Mouse (Mus musculus): ENCODE data around the gene Parp6. TPM values are rescaled to one million over a fixed set of nuclear protein-coding genes. Genes with fewer than 3 reads are reported as not detected.

Parp6 gene
- polyA plus RNA-seq, 1 experiment, result 62.9 TPM

DNA sequence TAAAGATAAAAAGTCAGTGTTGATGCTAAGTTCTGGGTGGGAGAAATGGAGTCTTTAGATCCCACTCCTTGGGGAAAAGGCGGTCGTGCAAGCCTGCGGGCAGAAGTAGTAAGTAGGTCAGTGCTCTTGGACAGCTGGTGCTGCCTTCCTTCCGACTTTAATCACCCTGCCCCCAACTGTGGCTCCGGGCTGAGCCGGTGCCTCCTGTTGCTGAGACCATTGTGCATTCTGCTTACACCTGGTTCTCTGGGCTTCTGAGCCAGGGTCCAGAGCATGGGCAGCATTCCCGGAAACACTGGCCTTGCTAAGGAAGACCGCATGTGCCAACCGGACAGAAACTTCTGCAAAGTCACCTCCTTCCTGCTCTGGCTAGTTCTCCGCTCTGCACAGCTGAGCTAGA is 43.3 kb downstream of the Parp6 start:
- H3K27ac ChIP-seq (ENCODE audit: control insufficient read depth, insufficient read depth, low read length), result no peak overlapping the region
- WGBS, result 39% methylated on average over 10 of the region's 10 CpGs
- DNase-seq, result no peak
- no peaks in the 10 kb centered on the region for H3K27me3 ChIP-seq (ENCODE audit: control insufficient read depth, insufficient read depth, low read length)
- H3K4me3 ChIP-seq (ENCODE audit: control insufficient read depth, insufficient read depth, low read length), result no peak overlapping the region
- peaks cover 19% of the 10 kb centered on the region for H3K4me1 ChIP-seq (replicated peaks; ENCODE audit: control insufficient read depth, insufficient read depth, low read length)
- TF ChIP-seq CTCF (IDR thresholded peaks at IDR 0.05; ENCODE audit: borderline replicate concordance, control insufficient read depth, extremely low read depth, insufficient read depth, low read length, poor library complexity), result no peak
- no peak for TF ChIP-seq POLR2A (IDR thresholded peaks at IDR 0.05; ENCODE audit: control insufficient read depth, extremely low read depth, insufficient read depth, low read length, poor library complexity)
- H3K36me3 ChIP-seq (ENCODE audit: control insufficient read depth, insufficient read depth, low read length), result peaks cover 3% of the 10 kb centered on the region

DNA sequence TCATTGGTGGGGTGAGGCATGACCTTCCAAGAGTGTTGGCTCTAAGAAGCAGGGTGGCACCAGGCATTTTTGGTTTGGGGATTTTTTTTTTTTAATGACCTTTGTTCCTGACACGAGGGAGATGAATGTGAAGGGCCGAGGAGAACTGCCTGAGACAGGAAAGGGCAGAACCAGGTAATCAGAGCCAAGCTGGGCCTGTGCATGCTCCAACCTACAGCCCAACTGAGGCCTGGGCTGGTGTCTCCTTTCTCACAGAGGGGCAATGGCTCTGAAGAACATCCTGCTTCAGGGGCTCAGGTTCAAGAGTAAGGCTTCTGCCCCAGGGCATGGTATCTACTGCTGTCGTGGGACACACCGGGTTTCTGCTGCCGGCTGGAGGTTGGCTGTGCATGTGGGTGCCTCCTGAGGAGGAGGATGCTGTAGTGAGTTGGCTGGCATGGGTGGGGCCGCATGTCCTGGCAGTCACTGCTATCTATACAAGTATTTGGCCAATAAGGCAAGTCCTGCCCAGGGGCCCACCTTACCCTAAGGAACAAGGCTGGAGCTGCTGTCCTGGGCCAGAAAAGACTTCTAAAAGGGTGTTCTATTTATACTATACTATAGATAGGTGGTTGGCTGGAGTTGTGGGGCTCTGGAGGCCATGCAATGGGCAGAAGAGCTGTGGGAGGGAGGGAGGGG is 44.4 kb downstream of the Parp6 start:
- Histone ChIP-seq H3K36me3 (ENCODE audit: control insufficient read depth, insufficient read depth, low read length) (peaks cover 13% of the 10 kb centered on the region), H3K27me3 (ENCODE audit: control insufficient read depth, insufficient read depth, low read length) (no peaks in the 10 kb centered on the region), H3K4me1 (replicated peaks; ENCODE audit: control insufficient read depth, insufficient read depth, low read length) (peaks cover 19% of the 10 kb centered on the region), H3K27ac (ENCODE audit: control insufficient read depth, insufficient read depth, low read length) (no peak overlapping the region), H3K4me3 (ENCODE audit: control insufficient read depth, insufficient read depth, low read length) (no peak overlapping the region)
- no peak for DNase-seq
- 72% methylated on average over 6 of the region's 6 CpGs for WGBS
- no peak for TF ChIP-seq POLR2A (IDR thresholded peaks at IDR 0.05; ENCODE audit: control insufficient read depth, extremely low read depth, insufficient read depth, low read length, poor library complexity)

DNA sequence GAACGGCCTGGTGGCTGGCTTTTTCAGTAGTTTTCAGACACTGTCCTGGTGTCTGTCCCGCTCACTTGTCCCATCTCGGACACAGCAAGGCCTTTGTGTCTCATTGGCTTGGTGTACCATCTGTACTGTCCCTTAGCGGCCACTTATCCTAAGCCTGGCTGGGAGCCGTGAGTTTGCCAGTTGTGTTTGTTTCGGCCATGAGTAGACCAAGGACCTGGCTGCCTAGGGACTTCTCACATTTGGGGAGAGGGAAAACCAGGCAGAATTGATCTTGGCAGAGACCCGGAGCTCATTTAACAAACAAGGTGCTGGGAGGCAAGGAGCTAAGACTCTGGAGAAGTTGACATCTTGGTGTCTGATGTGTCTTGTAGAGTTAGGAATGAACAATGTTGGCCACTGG is 46.1 kb downstream of the Parp6 start:
- Histone ChIP-seq H3K27me3 (ENCODE audit: control insufficient read depth, insufficient read depth, low read length) (no peaks in the 10 kb centered on the region), H3K27ac (ENCODE audit: control insufficient read depth, insufficient read depth, low read length) (no peak overlapping the region), H3K4me3 (ENCODE audit: control insufficient read depth, insufficient read depth, low read length) (no peak overlapping the region), H3K36me3 (ENCODE audit: control insufficient read depth, insufficient read depth, low read length) (peaks cover 31% of the 10 kb centered on the region), H3K4me1 (replicated peaks; ENCODE audit: control insufficient read depth, insufficient read depth, low read length) (peaks cover 13% of the 10 kb centered on the region)
- 98% methylated on average over 7 of the region's 7 CpGs for WGBS
- TF ChIP-seq POLR2A (IDR thresholded peaks at IDR 0.05; ENCODE audit: control insufficient read depth, extremely low read depth, insufficient read depth, low read length, poor library complexity) (no peak), CTCF (IDR thresholded peaks at IDR 0.05; ENCODE audit: borderline replicate concordance, control insufficient read depth, extremely low read depth, insufficient read depth, low read length, poor library complexity) (no peak)
- no peak for DNase-seq

DNA sequence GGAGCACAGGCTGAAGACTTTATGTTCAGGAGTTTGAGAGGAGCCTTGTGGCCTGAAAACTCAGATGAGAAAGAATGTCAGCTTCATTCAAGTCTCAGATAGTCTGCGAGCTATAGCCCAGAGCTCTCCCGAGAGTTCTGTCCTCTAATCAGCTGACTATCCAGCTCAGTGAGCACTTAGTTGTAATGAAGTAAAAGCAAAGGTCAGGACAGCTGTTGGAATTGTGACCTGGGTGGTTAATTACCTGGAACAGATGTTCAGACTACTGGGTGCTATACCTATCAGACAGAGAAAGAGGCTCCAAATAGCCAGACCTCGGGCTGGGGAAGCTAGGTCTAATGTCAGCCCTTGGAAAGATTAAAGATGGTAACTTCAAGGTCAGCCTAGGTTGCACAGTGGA is 46.9 kb downstream of the Parp6 start:
- H3K36me3 ChIP-seq (ENCODE audit: control insufficient read depth, insufficient read depth, low read length), result peaks cover 38% of the 10 kb centered on the region
- no peak overlapping the region for H3K27ac ChIP-seq (ENCODE audit: control insufficient read depth, insufficient read depth, low read length)
- no peak for DNase-seq
- peaks cover 12% of the 10 kb centered on the region for H3K4me1 ChIP-seq (replicated peaks; ENCODE audit: control insufficient read depth, insufficient read depth, low read length)
- TF ChIP-seq CTCF (IDR thresholded peaks at IDR 0.05; ENCODE audit: borderline replicate concordance, control insufficient read depth, extremely low read depth, insufficient read depth, low read length, poor library complexity), result no peak
- TF ChIP-seq POLR2A (IDR thresholded peaks at IDR 0.05; ENCODE audit: control insufficient read depth, extremely low read depth, insufficient read depth, low read length, poor library complexity), result no peak
- over 99% methylated on average over 3 of the region's 3 CpGs for WGBS
- H3K4me3 ChIP-seq (ENCODE audit: control insufficient read depth, insufficient read depth, low read length), result no peak overlapping the region
- no peaks in the 10 kb centered on the region for H3K27me3 ChIP-seq (ENCODE audit: control insufficient read depth, insufficient read depth, low read length)

DNA sequence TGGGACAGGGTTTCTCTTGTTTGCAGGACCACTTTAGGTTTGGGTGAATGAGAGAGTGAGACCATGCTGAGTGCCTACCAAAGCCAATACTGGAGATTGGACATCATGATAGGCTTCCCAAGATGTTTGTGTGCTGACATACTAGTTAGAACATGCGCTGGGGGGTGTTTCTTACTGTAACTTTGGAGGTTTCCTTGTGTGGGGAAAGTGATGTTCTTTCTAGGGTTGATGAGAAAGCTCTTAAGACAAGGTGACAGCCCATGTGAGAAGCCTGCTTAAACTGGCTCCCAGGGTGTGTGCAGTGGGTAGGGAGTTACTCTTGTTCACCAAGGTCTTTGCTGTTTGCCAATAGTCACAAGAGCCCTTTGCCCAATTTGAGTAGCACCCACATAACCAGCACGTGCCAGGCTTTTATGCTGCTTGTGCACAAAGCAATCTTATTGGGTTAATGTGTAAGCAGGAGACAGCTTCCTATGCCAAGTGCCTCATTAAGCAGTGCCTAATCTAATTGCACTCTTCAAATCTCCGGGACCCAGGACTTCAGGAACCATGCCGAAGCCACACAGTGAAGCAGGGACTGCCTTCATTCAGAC is 47.7 kb downstream of the Parp6 start:
- WGBS, result 95% methylated on average over 4 of the region's 4 CpGs
- H3K4me1 ChIP-seq (replicated peaks; ENCODE audit: control insufficient read depth, insufficient read depth, low read length), result peaks cover 10% of the 10 kb centered on the region
- no peak overlapping the region for H3K4me3 ChIP-seq (ENCODE audit: control insufficient read depth, insufficient read depth, low read length)
- DNase-seq, result no peak
- TF ChIP-seq CTCF (IDR thresholded peaks at IDR 0.05; ENCODE audit: borderline replicate concordance, control insufficient read depth, extremely low read depth, insufficient read depth, low read length, poor library complexity) (no peak), POLR2A (IDR thresholded peaks at IDR 0.05; ENCODE audit: control insufficient read depth, extremely low read depth, insufficient read depth, low read length, poor library complexity) (no peak)
- H3K27ac ChIP-seq (ENCODE audit: control insufficient read depth, insufficient read depth, low read length), result no peak overlapping the region
- peaks cover 45% of the 10 kb centered on the region for H3K36me3 ChIP-seq (ENCODE audit: control insufficient read depth, insufficient read depth, low read length)
- no peaks in the 10 kb centered on the region for H3K27me3 ChIP-seq (ENCODE audit: control insufficient read depth, insufficient read depth, low read length)

DNA sequence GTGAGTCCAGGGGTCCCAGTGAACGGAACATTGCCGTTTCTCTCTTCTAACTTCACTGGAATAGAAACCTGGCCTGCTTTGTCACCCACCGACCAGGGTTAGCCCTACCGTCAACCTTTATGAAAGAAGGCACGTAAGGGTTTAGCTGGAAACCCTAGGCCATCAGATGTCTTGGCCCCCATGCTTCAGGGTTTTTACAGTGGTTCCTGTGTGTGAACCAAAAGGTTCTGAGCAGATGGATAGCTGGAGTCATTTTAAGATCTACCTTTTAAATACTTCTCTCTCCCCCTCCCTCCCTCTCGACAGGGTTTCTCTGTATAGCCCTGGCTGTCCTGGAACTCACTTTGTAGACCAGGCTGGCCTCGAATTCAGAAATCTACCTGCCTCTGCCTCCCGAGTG is 48.9 kb downstream of the Parp6 start:
- no peak overlapping the region for H3K4me3 ChIP-seq (ENCODE audit: control insufficient read depth, insufficient read depth, low read length)
- TF ChIP-seq CTCF (IDR thresholded peaks at IDR 0.05; ENCODE audit: borderline replicate concordance, control insufficient read depth, extremely low read depth, insufficient read depth, low read length, poor library complexity), result no peak
- TF ChIP-seq POLR2A (IDR thresholded peaks at IDR 0.05; ENCODE audit: control insufficient read depth, extremely low read depth, insufficient read depth, low read length, poor library complexity), result no peak
- no peaks in the 10 kb centered on the region for H3K27me3 ChIP-seq (ENCODE audit: control insufficient read depth, insufficient read depth, low read length)
- 97% methylated on average over 8 of the region's 8 CpGs for WGBS
- H3K27ac ChIP-seq (ENCODE audit: control insufficient read depth, insufficient read depth, low read length), result no peak overlapping the region
- peaks cover 58% of the 10 kb centered on the region for H3K36me3 ChIP-seq (ENCODE audit: control insufficient read depth, insufficient read depth, low read length)
- 0 out of 2 replicates have a peak, but pooled peaks cover 5% of the 10 kb centered on the region for H3K4me1 ChIP-seq (replicated peaks; ENCODE audit: control insufficient read depth, insufficient read depth, low read length)
- DNase-seq, result no peak

All from thymus, adult 2 months (tissue).